Mouse (Mus musculus) 3T3-L1 (cell line): ENCODE results near the gene Ccdc47.
"Not testable (repeated sequence)": the region's sequence is repeated elsewhere in the genome, so short reads cannot be mapped to it uniquely, and the experiment has no call there.

Experiments
- DNase-seq: peaks from one replicate; pipeline ENCODE4 v3.0.0-alpha.2; 2015; ENCODE audit warnings: low read depth, low spot score

Ccdc47 gene

GRCm38 (mm10) chr11:106215927-106216729 is at the start of gene Ccdc47:
Ccdc47 (minus strand) TSS chr11:106216344.
- DNase-seq: peak; percentile 99

- DNase-seq: no peak
Measured at GRCm38 (mm10) chr11:106265570-106265969, 49.4 kb upstream of the Ccdc47 start.

- no peak for DNase-seq
Measured at GRCm38 (mm10) chr11:106264988-106265387, 48.8 kb upstream of the Ccdc47 start.

GRCm38 (mm10) chr11:106263963-106264362 is 47.8 kb upstream of the Ccdc47 start:
- no peak for DNase-seq

GRCm38 (mm10) chr11:106260826-106261450 is 44.8 kb upstream of the Ccdc47 start:
- DNase-seq: no peak

- DNase-seq: no peak
Measured at GRCm38 (mm10) chr11:106256775-106257174, 40.6 kb upstream of the Ccdc47 start.

- DNase-seq: peak; percentile 97
Measured at GRCm38 (mm10) chr11:106255685-106256451, 39.7 kb upstream of the Ccdc47 start, which contains the start of the genes Ftsj3 and Psmc5. Ftsj3 (minus strand) TSS chr11:106256079. Psmc5 (plus strand) TSS chr11:106256154.

- peak; percentile 74 for DNase-seq
Measured at GRCm38 (mm10) chr11:106255174-106255573, 39.0 kb upstream of the Ccdc47 start.

GRCm38 (mm10) chr11:106254767-106255166 is 38.6 kb upstream of the Ccdc47 start:
- no peak for DNase-seq

- DNase-seq: no peak
Measured at GRCm38 (mm10) chr11:106249326-106249725, 33.2 kb upstream of the Ccdc47 start.

- peak; percentile 54 for DNase-seq
Measured at GRCm38 (mm10) chr11:106246834-106247233, 30.7 kb upstream of the Ccdc47 start.

GRCm38 (mm10) chr11:106233978-106234377 is 17.8 kb upstream of the Ccdc47 start:
- not testable (repeated sequence) for DNase-seq

- DNase-seq: no peak
Measured at GRCm38 (mm10) chr11:106220603-106221002, 4.5 kb upstream of the Ccdc47 start.

- peak; percentile 97 for DNase-seq
Measured at GRCm38 (mm10) chr11:106216730-106217490, 766 bp upstream of the Ccdc47 start, which contains the start of gene Ddx42. Ddx42 (plus strand) TSS chr11:106216926.

GRCm38 (mm10) chr11:106215450-106215859 is 689 bp downstream of the Ccdc47 start:
- peak; percentile 35 for DNase-seq

GRCm38 (mm10) chr11:106214856-106215255 is 1.3 kb downstream of the Ccdc47 start:
- DNase-seq: no peak

GRCm38 (mm10) chr11:106212771-106213170 is 3.4 kb downstream of the Ccdc47 start:
- no peak for DNase-seq

GRCm38 (mm10) chr11:106202123-106202465 is 14.1 kb downstream of the Ccdc47 start, which contains the start of gene Strada:
Strada (minus strand) TSS chr11:106202168.
- no peak for DNase-seq

GRCm38 (mm10) chr11:106201337-106202122 is 14.6 kb downstream of the Ccdc47 start:
- DNase-seq: no peak

- no peak for DNase-seq
Measured at GRCm38 (mm10) chr11:106200756-106201155, 15.4 kb downstream of the Ccdc47 start.
